Mouse (Mus musculus) activated CD4-positive, CD25-positive, alpha-beta regulatory T cell, adult 4 months (primary cell): ENCODE measurements around the gene Neurl1a. TPM values are rescaled to one million over a fixed set of nuclear protein-coding genes. Genes with fewer than 3 reads are reported as not detected.

Experiments used
- ATAC-seq: one replicate; pipeline ENCODE4 v1.8.0; 2017
- polyA plus RNA-seq, 2 experiments: library from polyadenylated mRNA; unstranded; fragments of 100-300 nt; shearing (Covaris generic); gene quantifications; one replicate each; pipeline ENCODE4 v1.2.1; 2017

Neurl1a gene
- polyA plus RNA-seq, 2 experiments from 2014 or later: 0.32 TPM; not detected in 1

GRCm38 (mm10) chr19:47216766-47217165 is 38.1 kb downstream of the Neurl1a start:
- no peak for ATAC-seq

DNA sequence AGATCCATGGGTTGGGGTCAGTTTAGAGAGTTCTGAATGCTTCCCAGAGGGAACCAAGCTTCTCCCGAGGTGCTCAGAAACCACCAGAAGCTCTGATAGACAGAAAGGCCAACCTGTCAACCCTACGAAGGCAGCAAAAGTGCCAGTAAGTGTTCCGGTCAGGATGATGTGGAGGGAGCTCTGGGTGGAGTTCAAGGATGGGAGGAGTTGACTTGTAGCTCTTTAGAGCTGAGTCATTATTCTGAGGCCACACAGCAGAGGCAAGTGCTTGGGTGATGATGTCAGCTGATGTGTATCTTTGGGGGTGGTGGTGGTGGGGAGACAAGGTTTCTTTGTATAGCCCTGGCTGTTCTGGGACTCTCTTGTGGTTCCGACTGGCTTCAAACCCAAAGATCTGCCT is 41.0 kb downstream of the Neurl1a start:
- no peak for ATAC-seq

DNA sequence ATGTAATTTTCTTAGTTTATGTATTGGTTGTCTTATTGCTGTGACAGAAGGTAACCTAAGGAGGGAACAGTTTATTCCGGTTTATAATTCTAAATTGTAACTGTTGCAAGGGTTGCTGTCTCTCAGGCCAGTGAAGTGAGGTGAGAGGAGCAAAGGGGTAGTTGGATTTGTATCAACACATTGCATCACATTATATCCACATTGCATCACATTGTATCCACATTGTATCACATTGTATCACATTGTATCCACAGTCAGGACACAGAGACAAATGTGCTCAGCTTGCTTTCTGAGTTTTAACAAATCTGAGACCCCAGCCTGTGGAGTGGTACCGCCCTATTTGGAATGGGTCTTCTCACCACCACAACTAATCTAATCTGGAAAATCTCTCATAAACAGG is 41.6 kb downstream of the Neurl1a start:
- ATAC-seq: no peak

DNA sequence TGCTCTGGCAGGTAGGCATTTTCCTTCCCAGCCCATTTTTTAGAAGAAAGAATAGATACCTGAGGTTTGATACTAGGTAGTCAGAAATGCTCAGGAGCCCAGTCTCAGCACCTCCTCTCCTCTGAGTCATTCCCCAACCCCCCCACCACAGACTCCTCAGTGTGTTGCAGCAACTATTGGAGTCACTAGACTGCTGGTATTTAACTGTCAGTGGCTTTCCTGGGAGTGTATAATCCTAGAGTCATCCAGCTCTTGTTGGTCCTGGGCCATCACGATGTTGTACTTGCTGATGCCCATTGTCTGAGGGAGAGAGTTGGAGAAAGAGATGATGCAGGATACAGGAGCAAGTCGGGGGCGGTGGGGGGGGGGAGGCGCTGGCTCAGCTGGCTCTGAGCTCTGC is 42.4 kb downstream of the Neurl1a start:
- no peak for ATAC-seq

GRCm38 (mm10) chr19:47221500-47222153 is 43.0 kb downstream of the Neurl1a start:
- no peak for ATAC-seq

- ATAC-seq: no peak
These were observed 43.7 kb downstream of the Neurl1a start for GRCm38 (mm10) chr19:47222154-47222840.

GRCm38 (mm10) chr19:47222841-47223557 is 44.4 kb downstream of the Neurl1a start:
- no peak for ATAC-seq

DNA sequence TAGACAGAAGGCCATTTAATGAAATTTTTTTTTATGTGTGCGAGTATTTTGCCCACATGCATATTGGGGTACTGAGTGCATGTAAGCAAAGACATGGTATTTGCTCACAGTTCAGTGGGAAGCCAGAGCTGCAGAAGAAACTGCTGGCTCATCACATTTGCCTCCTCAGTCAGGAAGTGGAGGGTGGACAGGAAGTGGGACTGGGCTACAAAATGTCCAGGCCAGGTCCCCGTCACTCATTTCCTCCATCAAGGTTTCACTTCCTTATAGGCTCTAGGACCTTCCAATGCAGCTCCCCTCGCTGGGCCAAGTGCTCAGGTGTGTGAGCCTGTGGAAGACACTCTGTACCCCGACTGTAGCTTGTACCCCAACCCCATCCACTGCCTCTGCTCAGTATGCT is 46.1 kb downstream of the Neurl1a start:
- ATAC-seq: no peak

DNA sequence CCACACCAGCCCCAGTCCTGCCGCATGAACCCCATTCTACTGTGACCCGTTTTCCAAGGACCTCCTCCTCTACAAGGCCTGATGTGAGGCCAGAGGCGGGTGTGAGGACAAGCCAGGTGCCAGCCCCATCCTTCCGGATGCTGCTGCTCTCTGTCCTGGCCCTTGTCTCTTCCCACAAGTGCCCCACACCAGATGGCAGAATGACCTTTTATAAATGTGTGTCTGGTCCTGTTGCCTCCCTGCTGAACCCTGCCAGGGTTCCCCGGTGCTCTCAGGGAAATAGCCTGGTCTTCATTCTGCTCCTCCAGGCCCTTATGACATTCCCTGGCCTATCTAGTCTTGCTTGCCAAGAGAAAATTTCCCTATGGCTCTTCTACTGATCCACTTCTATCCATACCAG is 47.2 kb downstream of the Neurl1a start:
- no peak for ATAC-seq

DNA sequence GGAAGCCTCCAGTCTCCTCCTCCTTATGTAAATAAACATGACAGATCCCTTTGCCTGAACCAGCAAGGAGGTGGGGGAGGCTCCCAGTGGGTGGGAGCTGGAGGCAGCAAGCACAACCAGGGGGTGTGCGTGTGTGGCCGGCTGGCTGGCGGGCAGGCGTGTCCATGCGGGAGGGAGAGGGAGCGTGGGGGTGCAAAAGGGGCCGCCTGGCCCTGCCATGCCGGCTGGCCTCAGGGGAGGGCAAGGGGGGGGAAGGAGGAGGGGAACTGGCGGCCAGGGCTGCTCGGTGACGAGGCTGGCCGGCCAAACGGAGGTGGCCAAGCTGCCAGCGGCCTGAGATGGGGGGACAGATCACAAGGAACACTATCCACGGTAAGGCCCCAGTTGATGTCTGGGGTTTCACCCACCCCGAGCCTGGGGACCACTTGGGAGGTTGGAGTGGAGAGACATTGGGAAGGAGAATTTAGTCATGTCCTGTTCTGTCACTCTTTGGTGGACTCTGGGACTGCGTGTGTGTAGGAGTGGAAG is 50.2 kb downstream of the Neurl1a start:
- no peak for ATAC-seq

GRCm38 (mm10) chr19:47229461-47229860 is 50.8 kb downstream of the Neurl1a start:
- ATAC-seq: no peak

- ATAC-seq: no peak
These were observed 51.5 kb downstream of the Neurl1a start for GRCm38 (mm10) chr19:47230082-47230481.

GRCm38 (mm10) chr19:47230682-47231081 is 52.1 kb downstream of the Neurl1a start:
- ATAC-seq: no peak

DNA sequence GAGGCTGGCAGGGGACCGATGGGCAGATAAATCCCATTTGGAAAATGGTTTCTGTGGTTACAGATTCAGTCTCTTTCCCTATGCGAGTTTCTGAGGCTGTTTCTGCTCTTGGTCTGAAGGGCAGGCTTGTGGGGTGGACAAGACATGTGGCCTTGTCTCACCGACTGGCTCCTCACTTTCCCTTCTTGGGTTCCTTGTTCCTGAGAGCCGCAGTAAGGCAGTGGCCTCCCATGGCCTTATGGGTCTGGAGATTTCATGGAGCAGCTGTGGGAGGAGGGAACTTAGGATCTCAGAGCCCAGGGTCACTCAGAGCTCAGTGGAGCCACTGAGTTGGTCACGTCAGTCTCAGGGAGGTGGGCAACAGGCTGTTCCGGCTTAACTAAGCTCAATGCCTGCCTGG is 52.8 kb downstream of the Neurl1a start:
- no peak for ATAC-seq

GRCm38 (mm10) chr19:47232077-47232865 is 53.7 kb downstream of the Neurl1a start:
- no peak for ATAC-seq

- no peak for ATAC-seq
These were observed 54.5 kb downstream of the Neurl1a start for GRCm38 (mm10) chr19:47233087-47233486.

DNA sequence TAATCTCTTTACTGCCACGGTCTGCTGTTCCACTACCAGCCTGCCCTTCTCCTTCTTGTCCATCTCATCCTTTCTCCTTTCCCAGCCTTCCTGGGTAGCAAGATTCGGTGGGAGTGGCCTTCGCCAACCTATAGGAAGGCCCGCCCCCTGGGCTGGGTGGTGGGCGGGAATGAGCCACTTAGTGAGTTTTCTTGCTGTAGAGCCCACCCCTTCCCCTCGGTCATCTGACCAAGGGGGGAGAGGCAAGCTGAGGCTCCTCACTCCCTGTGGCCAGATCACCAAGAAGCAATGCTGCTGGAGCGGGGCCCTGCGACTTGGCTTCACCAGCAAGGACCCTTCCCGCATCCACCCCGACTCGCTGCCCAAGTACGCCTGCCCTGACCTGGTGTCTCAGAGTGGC is 61.5 kb downstream of the Neurl1a start:
- no peak for ATAC-seq

DNA sequence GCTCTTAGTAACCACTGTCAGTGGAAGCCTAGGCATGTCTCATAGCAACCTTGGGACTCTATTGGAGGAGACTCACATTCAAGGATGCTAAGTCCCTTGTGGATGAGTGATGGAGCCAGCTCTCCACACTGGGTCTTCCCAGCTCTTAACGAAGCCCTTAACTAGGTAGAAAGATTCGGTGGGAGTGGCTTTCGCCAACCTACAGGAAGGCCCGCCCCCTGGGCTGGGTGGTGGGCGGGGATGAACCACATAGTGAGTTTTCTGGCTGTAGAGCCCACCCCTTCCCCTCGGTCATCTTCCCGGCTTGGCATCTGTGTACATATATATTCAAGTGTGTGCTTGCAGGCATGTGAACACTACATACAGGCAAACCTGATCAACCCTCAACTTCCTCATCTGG is 62.3 kb downstream of the Neurl1a start:
- ATAC-seq: no peak

- ATAC-seq: no peak
These were observed 63.6 kb downstream of the Neurl1a start for GRCm38 (mm10) chr19:47242227-47242626.

DNA sequence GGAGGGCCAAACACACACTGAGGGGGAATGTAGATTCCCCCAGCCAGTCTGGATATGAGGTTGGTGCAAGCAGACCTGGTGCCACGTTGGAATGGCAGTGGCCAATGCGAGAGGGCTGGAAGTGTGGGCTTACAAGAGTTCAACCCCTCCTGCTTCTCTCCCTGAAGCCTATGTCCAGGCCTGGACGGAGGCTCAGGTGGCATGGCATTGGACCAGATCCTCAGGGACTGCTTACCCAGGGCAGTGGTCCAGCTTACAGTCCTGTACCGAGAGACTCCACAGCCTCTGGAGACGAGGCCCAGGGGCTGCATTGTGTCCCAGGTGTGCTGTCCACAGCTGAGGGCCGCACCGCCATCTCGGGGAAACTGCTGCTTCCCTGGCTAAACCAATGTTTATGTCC is 66.9 kb downstream of the Neurl1a start:
- no peak for ATAC-seq

GRCm38 (mm10) chr19:47247791-47248190 is 69.2 kb downstream of the Neurl1a start:
- ATAC-seq: no peak

DNA sequence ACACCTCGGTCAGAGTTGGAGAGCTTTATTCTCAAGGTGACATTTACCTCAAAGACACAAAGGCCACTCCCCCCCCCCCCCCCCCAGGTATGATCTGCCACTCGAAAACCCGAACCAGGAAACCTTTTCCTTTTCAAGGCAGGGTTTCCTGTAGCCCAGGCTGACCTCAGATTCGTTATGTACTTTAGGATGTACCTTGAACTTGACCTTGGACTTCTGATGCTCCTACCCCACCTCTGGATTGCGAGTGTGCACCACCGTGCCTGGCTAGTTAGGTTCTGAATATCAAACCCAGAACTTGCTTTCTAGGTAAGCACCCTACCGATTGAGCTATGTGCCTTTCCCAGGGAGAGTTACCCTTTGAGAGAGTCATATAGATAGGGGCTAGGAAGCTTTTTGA is 69.7 kb downstream of the Neurl1a start:
- no peak for ATAC-seq
